Mouse (Mus musculus) ES-Bruce4 (cell line): ENCODE results near the gene Rfx8.

Experiments
- CTCF ChIP-seq: IDR thresholded peaks from one replicate; pipeline ENCODE4 v1.8.1; 2011; ENCODE audit warnings: low read depth, low read length
- POLR2A ChIP-seq: IDR thresholded peaks from one replicate; pipeline ENCODE4 v1.8.1; 2011; ENCODE audit warnings: low read length; ENCODE audit not compliant: insufficient read depth

- TF ChIP-seq POLR2A (no peak), CTCF (no peak)
Measured at GRCm38 (mm10) chr1:39721351-39721726, 542 bp upstream of the Rfx8 start.
